Mouse (Mus musculus) limb, embryonic 15.5 days (tissue): ENCODE data around the gene Rpl27. TPM values are rescaled to one million over a fixed set of nuclear protein-coding genes. Genes with fewer than 3 reads are reported as not detected.
"Not testable (repeated sequence)": the region's sequence is repeated elsewhere in the genome, so short reads cannot be mapped to it uniquely, and the experiment has no call there.

ENCODE experiments used
- ATAC-seq: fragments of 200-750 bp; cut with Nextera tagmentation; 2 replicates; pipeline ENCODE4 v1.8.0; 2017; ENCODE audit warnings: low read depth, moderate TSS enrichment; ENCODE audit not compliant: insufficient number of reproducible peaks, low FRiP score, low TSS enrichment
- H3K27ac ChIP-seq: fragments of 300-500 bp; sonication (generic); 2 replicates; pipeline ENCODE4 v1.5.1; 2015; ENCODE audit warnings: moderate library complexity, mild to moderate bottlenecking, inconsistent platforms
- H3K27me3 ChIP-seq: fragments of 300-500 bp; sonication (generic); 2 replicates; pipeline ENCODE4 v1.6.1; 2015; ENCODE audit warnings: inconsistent platforms
- H3K36me3 ChIP-seq: fragments of 300-500 bp; sonication (generic); 2 replicates; pipeline ENCODE4 v1.6.1; 2015; ENCODE audit warnings: inconsistent platforms
- H3K4me1 ChIP-seq: fragments of 300-500 bp; sonication (generic); 2 replicates; pipeline ENCODE4 v1.6.1; 2015; ENCODE audit warnings: inconsistent platforms
- H3K4me2 ChIP-seq: fragments of 300-500 bp; sonication (generic); 2 replicates; pipeline ENCODE4 v1.6.1; 2015; ENCODE audit warnings: mild to moderate bottlenecking, inconsistent platforms
- H3K4me3 ChIP-seq: fragments of 300-500 bp; sonication (generic); 2 replicates; pipeline ENCODE4 v1.5.1; 2015; ENCODE audit warnings: mild to moderate bottlenecking, inconsistent platforms
- H3K9ac ChIP-seq: fragments of 300-500 bp; sonication (generic); 2 replicates; pipeline ENCODE4 v1.6.1; 2015; ENCODE audit warnings: inconsistent platforms
- H3K9me3 ChIP-seq: fragments of 300-500 bp; sonication (generic); 2 replicates; pipeline ENCODE4 v1.6.1; 2016; ENCODE audit warnings: inconsistent platforms
- WGBS: fragments of 180-500 bp; shearing (Covaris S2); methylation state at CpG from one replicate; pipeline ENCODE4 v1.1.7; 2015; 5-methylcytosine and 5-hydroxymethylcytosine counted together
- polyA plus RNA-seq: library from polyadenylated mRNA; unstranded; fragments of >200 nt; fragmentation: Nextera tagmentation; extraction: Ambion mirVana; gene quantifications from 2 replicates; pipeline ENCODE4 v1.2.1, GENCODE M21; 2015

Gene Rpl27
- polyA plus RNA-seq, 1 experiment from 2014 or later, result 315 TPM

DNA sequence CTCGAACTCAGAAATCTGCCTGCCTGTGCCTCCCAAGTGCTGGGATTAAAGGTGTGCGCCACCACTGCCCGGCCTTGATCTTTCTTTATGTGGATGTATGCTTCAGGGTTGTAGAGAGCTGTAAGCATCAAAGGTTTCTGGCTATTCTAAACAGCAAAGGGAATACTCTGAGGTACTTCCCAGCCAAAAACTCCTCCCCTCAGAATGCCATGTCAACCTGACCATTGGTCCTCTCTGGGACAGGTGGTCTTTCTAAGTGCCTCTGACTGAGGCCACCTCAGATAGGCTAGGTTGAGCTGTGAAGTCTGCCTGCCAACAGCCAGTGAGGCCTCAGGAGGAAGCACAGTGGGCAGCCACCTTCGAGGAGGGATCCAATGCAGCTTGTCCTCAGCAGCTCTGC, 6.8 kb downstream of the Rpl27 start:
- Histone ChIP-seq H3K4me1 (peaks cover 25% of the 10 kb centered on the region), H3K9ac (0 out of 2 replicates have a peak overlapping the region, but pooled peaks have one; percentile 55), H3K27ac (peak overlapping the region; percentile 81), H3K4me3 (peak overlapping the region; percentile 45), H3K27me3 (no peaks in the 10 kb centered on the region), H3K9me3 (no peaks in the 10 kb centered on the region), H3K4me2 (peak overlapping the region; percentile 51), H3K36me3 (peaks cover 21% of the 10 kb centered on the region)
- ATAC-seq, result no peak
- WGBS, result 88% methylated on average over 4 of the region's 4 CpGs

DNA sequence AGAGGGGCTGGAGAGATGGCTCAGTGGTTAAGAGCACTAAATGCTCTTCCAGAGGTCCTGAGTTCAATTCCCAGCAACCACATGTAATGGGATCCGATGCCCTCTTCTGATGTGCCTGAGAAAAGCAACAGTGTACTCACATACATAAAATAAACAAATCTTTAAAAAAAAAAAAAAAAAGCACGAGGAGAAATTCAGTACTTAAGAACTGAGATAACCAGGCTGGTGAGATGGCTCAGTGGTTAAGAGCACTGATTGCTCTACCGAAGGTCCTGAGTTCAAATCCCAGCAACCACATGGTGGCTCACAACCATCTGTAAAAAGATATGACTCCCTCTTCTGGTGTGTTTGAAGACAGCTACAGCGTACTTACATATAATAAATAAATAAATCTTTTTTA, 7.5 kb downstream of the Rpl27 start:
- Histone ChIP-seq H3K36me3 (peaks cover 14% of the 10 kb centered on the region), H3K4me1 (peaks cover 22% of the 10 kb centered on the region)
- not testable (repeated sequence) for H3K27ac ChIP-seq, H3K27me3 ChIP-seq, ATAC-seq, H3K9ac ChIP-seq, H3K4me3 ChIP-seq, H3K9me3 ChIP-seq, H3K4me2 ChIP-seq
- WGBS, result 89% methylated on average over 4 of the region's 4 CpGs

DNA sequence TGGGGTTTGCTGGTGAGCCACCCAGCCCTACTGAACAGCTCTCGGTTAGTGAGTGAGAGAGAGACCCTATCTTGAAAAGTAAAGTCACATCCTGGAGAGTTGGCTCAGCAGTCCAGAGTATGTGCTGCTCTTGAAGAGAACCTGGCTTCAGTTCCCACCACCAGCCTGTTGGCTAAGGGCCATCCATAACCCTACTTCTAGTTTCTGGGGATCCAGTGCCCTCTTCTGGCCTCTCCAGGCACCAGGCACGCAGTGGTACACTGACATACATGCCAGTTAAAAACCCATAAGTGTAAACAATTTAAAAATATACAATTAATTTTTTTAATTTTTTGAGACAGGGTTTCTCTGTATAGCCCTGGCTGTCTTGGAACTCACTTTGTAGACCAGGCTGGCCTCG, 8.3 kb downstream of the Rpl27 start:
- H3K4me3 ChIP-seq, result no peak overlapping the region
- no peak overlapping the region for H3K9ac ChIP-seq
- H3K4me1 ChIP-seq, result peaks cover 24% of the 10 kb centered on the region
- 80% methylated on average over 3 of the region's 3 CpGs for WGBS
- no peak overlapping the region for H3K27ac ChIP-seq
- no peaks in the 10 kb centered on the region for H3K27me3 ChIP-seq
- peaks cover 6% of the 10 kb centered on the region for H3K36me3 ChIP-seq
- ATAC-seq, result no peak
- no peak overlapping the region for H3K4me2 ChIP-seq
- H3K9me3 ChIP-seq, result no peaks in the 10 kb centered on the region

DNA sequence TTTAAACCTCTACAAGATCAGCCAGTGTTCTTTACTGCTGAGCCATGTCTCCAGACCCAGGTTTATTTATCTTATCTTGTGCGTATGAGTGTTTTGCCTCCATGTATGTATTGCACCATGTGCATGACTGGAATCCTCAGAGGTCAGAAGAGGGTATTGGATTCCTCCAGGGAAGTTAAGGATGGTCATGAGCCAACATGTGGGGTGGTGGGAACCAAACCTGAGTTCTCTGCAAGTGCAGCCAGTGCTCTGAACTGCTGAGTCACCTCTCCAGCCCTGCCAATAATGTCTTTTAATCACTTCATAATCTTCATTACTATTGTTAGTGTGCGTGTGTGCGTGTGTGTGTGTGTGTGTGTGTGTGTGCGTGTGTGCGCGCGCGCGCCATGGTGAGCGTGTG, 9.4 kb downstream of the Rpl27 start:
- ATAC-seq, result no peak
- no peak overlapping the region for H3K4me3 ChIP-seq
- H3K9ac ChIP-seq, result no peak overlapping the region
- H3K36me3 ChIP-seq, result peaks cover 3% of the 10 kb centered on the region; the same call in 1 of the 2 replicates
- H3K27me3 ChIP-seq, result no peaks in the 10 kb centered on the region
- no peak overlapping the region for H3K4me2 ChIP-seq
- H3K9me3 ChIP-seq, result no peaks in the 10 kb centered on the region
- WGBS, result 89% methylated on average over 10 of the region's 10 CpGs
- no peak overlapping the region for H3K27ac ChIP-seq
- H3K4me1 ChIP-seq, result peaks cover 26% of the 10 kb centered on the region

DNA sequence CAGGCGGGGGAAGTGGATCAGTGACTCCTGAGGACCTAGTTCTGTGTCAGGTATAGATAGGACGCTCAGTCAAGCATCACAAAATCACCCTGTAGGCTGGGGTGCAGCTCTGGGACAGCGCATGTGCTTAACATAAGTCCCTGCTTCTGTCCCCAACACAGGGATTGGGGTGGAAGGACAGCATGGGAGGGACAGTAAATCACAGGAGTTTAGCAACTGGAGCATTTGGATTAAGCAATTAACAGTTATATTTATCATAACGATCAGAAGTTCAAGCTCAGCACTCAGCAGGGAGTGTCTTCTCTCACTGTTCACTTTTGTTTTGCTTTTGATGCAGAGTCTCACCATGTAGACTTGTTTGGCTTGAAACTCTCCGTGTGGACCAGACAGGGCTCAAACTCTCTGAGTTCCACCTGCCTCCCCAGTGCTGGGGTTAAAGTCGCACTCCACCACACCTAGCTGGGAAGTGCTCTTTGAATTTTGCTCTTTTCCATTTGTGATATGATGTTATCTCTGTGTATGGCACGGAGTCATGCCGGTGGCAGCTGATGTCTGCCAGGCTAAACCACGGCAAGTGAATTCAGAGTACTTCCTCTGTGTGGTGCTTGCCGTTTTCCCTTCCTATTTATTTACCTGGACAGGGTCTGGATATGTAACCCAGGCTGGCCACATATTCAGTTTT, 10.1 kb downstream of the Rpl27 start:
- no peaks in the 10 kb centered on the region for H3K27me3 ChIP-seq

DNA sequence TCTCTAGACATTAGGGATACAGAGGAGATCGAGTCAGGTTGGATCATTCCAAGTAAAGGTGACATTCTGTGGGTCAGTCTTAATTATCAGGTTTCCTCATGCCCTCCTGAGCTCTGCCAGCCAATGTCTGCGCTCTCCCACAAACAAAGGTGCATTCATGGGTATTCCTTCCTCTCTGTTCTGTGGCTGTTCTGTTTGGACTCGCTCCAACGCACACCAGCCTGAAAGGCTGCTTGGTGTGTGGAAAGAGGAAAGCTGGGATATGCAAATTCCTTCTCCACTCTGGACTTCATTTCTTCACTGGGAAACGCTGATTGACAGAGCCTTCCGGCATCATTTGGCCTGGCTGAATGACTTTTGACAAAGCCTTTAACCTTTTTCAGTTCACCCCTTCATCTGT, 12.6 kb downstream of the Rpl27 start:
- Histone ChIP-seq H3K4me3 (no peak overlapping the region), H3K27me3 (no peaks in the 10 kb centered on the region), H3K9me3 (no peaks in the 10 kb centered on the region), H3K36me3 (peaks cover 32% of the 10 kb centered on the region), H3K4me2 (no peak overlapping the region), H3K9ac (no peak overlapping the region), H3K27ac (no peak overlapping the region; the same call in 1 of the 2 replicates), H3K4me1 (peaks cover 14% of the 10 kb centered on the region; the same call in 1 of the 2 replicates)
- 57% methylated on average over 6 of the region's 6 CpGs for WGBS
- ATAC-seq, result no peak

More for the DNA sequence above, 10.1 kb downstream of the Rpl27 start:
- H3K4me3 ChIP-seq, result no peak overlapping the region
- H3K36me3 ChIP-seq, result peaks cover 10% of the 10 kb centered on the region
- H3K27ac ChIP-seq, result no peak overlapping the region
- peaks cover 26% of the 10 kb centered on the region for H3K4me1 ChIP-seq
- H3K9ac ChIP-seq, result no peak overlapping the region
- H3K4me2 ChIP-seq, result no peak overlapping the region
- 69% methylated on average over 10 of the region's 10 CpGs for WGBS
- no peak for ATAC-seq
- H3K9me3 ChIP-seq, result no peaks in the 10 kb centered on the region

DNA sequence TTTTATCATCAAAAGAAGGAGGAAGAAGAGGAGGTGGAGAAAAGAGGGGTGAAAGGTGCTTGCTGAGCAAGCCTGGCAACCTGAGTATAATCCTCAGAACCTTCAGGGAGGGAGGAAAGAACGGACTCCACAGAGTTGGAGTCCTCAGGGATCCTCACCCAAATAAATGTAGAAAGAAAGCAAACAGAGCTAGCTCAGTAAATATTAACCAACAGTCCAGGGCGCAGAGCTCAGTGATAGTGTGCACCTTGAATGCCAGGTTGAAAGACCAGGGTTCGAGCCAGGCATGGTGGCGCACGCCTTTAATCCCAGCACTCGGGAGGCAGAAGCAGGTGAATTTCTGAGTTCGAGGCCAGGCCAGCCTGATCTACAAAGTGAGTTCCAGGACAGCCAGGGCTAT, 13.5 kb downstream of the Rpl27 start:
- Histone ChIP-seq H3K27ac (no peak overlapping the region), H3K4me1 (peaks cover 14% of the 10 kb centered on the region; the same call in 1 of the 2 replicates), H3K4me2 (no peak overlapping the region), H3K4me3 (no peak overlapping the region), H3K27me3 (no peaks in the 10 kb centered on the region), H3K9ac (no peak overlapping the region), H3K9me3 (no peaks in the 10 kb centered on the region), H3K36me3 (peaks cover 42% of the 10 kb centered on the region)
- WGBS, result 82% methylated on average over 7 of the region's 7 CpGs
- no peak for ATAC-seq

DNA sequence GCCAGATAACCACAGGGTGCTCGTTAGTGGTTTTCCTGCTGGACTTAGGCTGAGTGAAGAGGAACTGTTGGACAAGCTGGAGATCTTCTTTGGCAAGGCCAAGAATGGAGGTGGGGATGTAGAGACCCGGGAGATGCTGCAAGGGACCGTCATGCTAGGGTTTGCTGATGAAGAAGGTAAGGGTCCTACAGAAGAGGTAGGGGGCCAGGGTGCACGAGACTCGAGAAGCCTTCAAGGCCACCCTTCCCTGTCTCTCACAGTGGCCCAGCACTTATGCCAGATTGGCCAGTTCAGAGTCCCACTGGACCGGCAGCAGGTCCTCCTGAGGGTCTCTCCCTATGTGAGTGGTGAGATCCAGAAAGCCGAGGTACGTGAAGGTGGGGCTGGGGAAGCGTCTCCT, 15.5 kb downstream of the Rpl27 start:
- Histone ChIP-seq H3K4me2 (no peak overlapping the region), H3K4me3 (no peak overlapping the region), H3K27ac (no peak overlapping the region), H3K4me1 (peaks cover 15% of the 10 kb centered on the region; the same call in 1 of the 2 replicates), H3K27me3 (no peaks in the 10 kb centered on the region), H3K9ac (no peak overlapping the region), H3K36me3 (peaks cover 60% of the 10 kb centered on the region), H3K9me3 (no peaks in the 10 kb centered on the region)
- 90% methylated on average over 9 of the region's 9 CpGs for WGBS
- ATAC-seq, result no peak

DNA sequence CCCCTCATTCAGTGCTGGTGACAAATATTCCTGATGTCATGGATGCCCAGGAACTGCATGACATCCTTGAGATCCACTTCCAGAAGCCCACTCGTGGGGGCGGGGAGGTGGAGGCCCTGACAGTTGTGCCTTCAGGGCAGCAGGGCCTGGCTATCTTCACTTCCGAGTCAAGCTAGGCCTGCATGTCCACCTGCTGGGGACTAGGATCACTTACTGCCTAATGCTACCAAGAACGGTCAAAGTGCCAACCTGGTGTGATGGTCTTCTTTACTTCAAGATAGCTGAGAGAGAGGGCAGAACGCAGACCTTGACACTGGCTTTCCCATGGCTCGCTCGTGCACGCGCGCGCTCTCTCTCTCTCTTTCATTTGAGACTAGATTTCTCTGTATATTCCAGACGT, 16.1 kb downstream of the Rpl27 start:
- Histone ChIP-seq H3K9me3 (no peaks in the 10 kb centered on the region), H3K27ac (no peak overlapping the region), H3K9ac (no peak overlapping the region), H3K4me3 (no peak overlapping the region), H3K36me3 (peaks cover 61% of the 10 kb centered on the region), H3K27me3 (no peaks in the 10 kb centered on the region), H3K4me1 (peaks cover 20% of the 10 kb centered on the region; the same call in 1 of the 2 replicates), H3K4me2 (no peak overlapping the region)
- WGBS, result 83% methylated on average over 12 of the region's 12 CpGs
- no peak for ATAC-seq

DNA sequence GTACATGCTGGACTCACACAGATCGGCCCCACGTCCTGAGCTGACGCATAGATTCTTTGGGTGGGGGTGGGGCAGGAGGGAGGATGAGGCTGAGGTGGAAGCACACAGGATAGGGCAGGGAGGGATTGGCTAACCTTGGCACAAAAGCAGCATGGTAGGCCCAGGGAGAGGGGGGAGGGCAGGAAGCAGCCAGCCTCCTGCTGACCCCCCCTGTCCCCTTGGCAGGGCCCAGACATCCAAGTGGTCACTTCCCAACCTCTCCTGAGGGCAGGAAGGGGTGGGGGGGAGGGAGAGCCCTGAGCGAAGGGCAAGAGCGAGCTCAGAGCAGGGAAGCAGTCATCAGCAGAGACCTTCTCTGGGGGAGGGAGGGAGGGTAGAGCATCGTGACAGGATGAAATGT, 17.6 kb downstream of the Rpl27 start:
- H3K27ac ChIP-seq, result no peak overlapping the region
- no peak overlapping the region for H3K4me2 ChIP-seq
- peaks cover 61% of the 10 kb centered on the region for H3K36me3 ChIP-seq
- H3K4me1 ChIP-seq, result peaks cover 30% of the 10 kb centered on the region
- no peak overlapping the region for H3K4me3 ChIP-seq
- 50% methylated on average over 6 of the region's 6 CpGs for WGBS
- H3K27me3 ChIP-seq, result no peaks in the 10 kb centered on the region
- no peak for ATAC-seq
- H3K9ac ChIP-seq, result no peak overlapping the region
- no peaks in the 10 kb centered on the region for H3K9me3 ChIP-seq

DNA sequence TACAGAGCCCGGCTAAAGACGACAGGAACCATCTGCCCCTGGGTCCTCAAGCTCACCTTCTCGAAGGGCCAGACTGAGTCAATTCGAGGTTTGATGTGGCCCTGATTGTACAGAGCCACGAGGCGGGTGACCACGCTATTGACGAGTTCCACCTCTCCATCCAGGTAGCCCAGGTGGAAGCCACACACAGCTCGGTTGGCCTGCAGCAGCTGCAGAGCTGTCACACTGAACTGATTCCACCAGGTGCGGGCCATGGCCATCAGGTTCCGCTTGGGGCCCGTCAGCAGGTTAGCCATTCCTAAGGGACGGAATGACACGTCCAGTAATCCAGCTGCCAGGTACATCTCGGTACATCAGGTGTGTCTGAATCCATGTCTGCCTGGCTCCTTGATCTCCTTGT, 18.2 kb downstream of the Rpl27 start:
- Histone ChIP-seq H3K9ac (no peak overlapping the region), H3K9me3 (no peaks in the 10 kb centered on the region), H3K4me1 (peaks cover 30% of the 10 kb centered on the region), H3K4me3 (no peak overlapping the region), H3K27ac (no peak overlapping the region), H3K36me3 (peaks cover 61% of the 10 kb centered on the region), H3K27me3 (no peaks in the 10 kb centered on the region), H3K4me2 (no peak overlapping the region)
- ATAC-seq, result no peak
- WGBS, result 85% methylated on average over 15 of the region's 15 CpGs

DNA sequence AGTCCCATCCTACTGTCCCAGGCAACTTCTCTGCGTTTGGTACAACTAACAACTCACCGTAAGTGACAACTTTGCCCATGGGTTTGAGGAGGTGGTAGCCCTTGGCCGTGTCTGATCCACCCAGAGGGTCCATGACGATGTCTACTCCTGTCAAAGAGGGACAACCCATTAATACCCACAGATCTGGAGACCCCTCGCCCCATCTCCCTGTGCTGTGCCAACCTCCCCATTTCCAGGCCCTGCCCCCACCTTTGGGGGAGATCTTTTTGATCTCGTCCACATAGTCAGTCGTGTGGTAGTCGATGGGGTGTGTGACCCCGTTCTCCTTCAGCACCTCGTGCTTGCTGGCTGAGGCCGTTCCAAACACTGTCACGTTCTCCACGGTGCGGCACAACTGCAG, 20.0 kb downstream of the Rpl27 start:
- Histone ChIP-seq H3K9me3 (no peaks in the 10 kb centered on the region), H3K4me2 (no peak overlapping the region), H3K36me3 (peaks cover 51% of the 10 kb centered on the region), H3K9ac (no peak overlapping the region), H3K27ac (no peak overlapping the region), H3K4me1 (peaks cover 40% of the 10 kb centered on the region), H3K4me3 (no peak overlapping the region), H3K27me3 (no peaks in the 10 kb centered on the region)
- no peak for ATAC-seq
- WGBS, result 87% methylated on average over 14 of the region's 14 CpGs
